Mouse (Mus musculus) G1E (cell line): ENCODE measurements around the gene Aatf. TPM values are rescaled to one million over a fixed set of nuclear protein-coding genes. Genes with fewer than 3 reads are reported as not detected.

Source experiments
- ATAC-seq: 2 replicates; pipeline ENCODE4 v1.8.0; 2016; ENCODE audit warnings: mild to moderate bottlenecking; ENCODE audit not compliant: insufficient number of reproducible peaks, poor library complexity, low FRiP score, severe bottlenecking; ENCODE audit errors: extremely low read depth
- DNase-seq: peaks from one replicate; pipeline ENCODE4 v3.0.0; 2012; ENCODE audit warnings: low spot score
- H3K27me3 ChIP-seq: 2 replicates; pipeline ENCODE4 v1.6.1; 2012; ENCODE audit warnings: mild to moderate bottlenecking, low read length, inconsistent platforms; ENCODE audit not compliant: insufficient read depth
- H3K36me3 ChIP-seq: replicated peaks from 2 replicates; pipeline ENCODE3; 2012; ENCODE audit warnings: mild to moderate bottlenecking, inconsistent platforms
- H3K4me1 ChIP-seq: 2 replicates; pipeline ENCODE4 v1.6.1; 2012; ENCODE audit warnings: low read depth, low read length, inconsistent platforms, mixed read lengths; ENCODE audit not compliant: insufficient read depth
- H3K4me3 ChIP-seq: 2 replicates; pipeline ENCODE4 v1.5.1; 2012; ENCODE audit warnings: low read depth, mild to moderate bottlenecking, inconsistent platforms, low read length, moderate library complexity, mixed read lengths
- H3K9me3 ChIP-seq: replicated peaks from 2 replicates; pipeline ENCODE4 v1.6.1; 2012; ENCODE audit warnings: inconsistent platforms
- CTCF ChIP-seq: IDR thresholded peaks from 2 replicates; pipeline ENCODE4 v1.5.1; 2012; ENCODE audit warnings: low read depth, low read length, inconsistent platforms, mixed read lengths
- GATA1 ChIP-seq: IDR thresholded peaks from 2 replicates; pipeline ENCODE4 v1.6.1; 2012; ENCODE audit warnings: borderline replicate concordance, low read length, inconsistent platforms, mixed read lengths
- GATA2 ChIP-seq: IDR thresholded peaks from 2 replicates; pipeline ENCODE4 v1.6.1; 2012; ENCODE audit warnings: low read depth, low read length, inconsistent platforms, borderline replicate concordance
- POLR2AphosphoS5 ChIP-seq: IDR thresholded peaks from 2 replicates; pipeline ENCODE4 v1.6.1; 2012; ENCODE audit warnings: low read depth, low read length, inconsistent platforms; ENCODE audit not compliant: insufficient replicate concordance
- TAL1 ChIP-seq: conservative IDR thresholded peaks from 2 replicates; pipeline ENCODE4 v1.6.1; 2012; ENCODE audit warnings: low read depth, low read length, inconsistent platforms, mixed read lengths
- polyA plus RNA-seq: library from polyadenylated mRNA; stranded (reverse); fragments of >175 nt; gene quantifications from 2 replicates; pipeline ENCODE4 v1.2.3, GENCODE M21; 2012
- total RNA-seq, 2 experiments: library from RNA; stranded (forward) in 1 of 2; stranded (reverse) in 1 of 2; fragments of 200-1000 nt in 1 of 2; fragments of >200 nt in 1 of 2; fragmentation: Nextera tagmentation in 1 of 2; gene quantifications; 2 replicates each; pipeline ENCODE4 v1.2.3; 2014 to 2017

The Aatf gene
- total and polyA plus RNA-seq, 3 experiments: 43.3 to 94.6 (median 82.2) TPM

- TF ChIP-seq GATA2 (no peak), POLR2AphosphoS5 (no peak), TAL1 (no peak), CTCF (no peak), GATA1 (no peak)
- H3K27me3 ChIP-seq: peaks cover 99% of the 10 kb centered on the region
- peak within 1 kb of the TSS; percentile 31; the same call in 1 of the 2 replicates for H3K4me3 ChIP-seq
- H3K4me1 ChIP-seq: peaks cover 5% of the 10 kb centered on the region
- H3K36me3 ChIP-seq: no peaks in the 10 kb centered on the region
- peaks cover 22% of the 10 kb centered on the region for H3K9me3 ChIP-seq
- ATAC-seq (no peak), DNase-seq (no peak)
Measured at GRCm38 (mm10) chr11:84525421-84526274, 12.3 kb upstream of the Aatf start, which contains the start of gene Lhx1. Gene Lhx1 (minus strand): TSS chr11:84525535.

GRCm38 (mm10) chr11:84524511-84525270, 11.4 kb upstream of the Aatf start:
- H3K4me3 ChIP-seq: no peak overlapping the region; the same call in 1 of the 2 replicates
- ATAC-seq: no peak
- peaks cover 99% of the 10 kb centered on the region for H3K27me3 ChIP-seq
- no peaks in the 10 kb centered on the region for H3K36me3 ChIP-seq
- DNase-seq: no peak
- peaks cover 22% of the 10 kb centered on the region for H3K9me3 ChIP-seq
- TF ChIP-seq GATA2 (no peak), POLR2AphosphoS5 (no peak), CTCF (no peak)
- H3K4me1 ChIP-seq: peaks cover 5% of the 10 kb centered on the region

GRCm38 (mm10) chr11:84523841-84524510, 10.7 kb upstream of the Aatf start:
- DNase-seq: no peak
- no peak for ATAC-seq
- peaks cover 22% of the 10 kb centered on the region for H3K9me3 ChIP-seq
- H3K4me3 ChIP-seq: no peak overlapping the region
- H3K36me3 ChIP-seq: no peaks in the 10 kb centered on the region
- no peak for TF ChIP-seq TAL1
- TF ChIP-seq CTCF: no peak
- no peak for TF ChIP-seq GATA2
- no peak for TF ChIP-seq GATA1
- TF ChIP-seq POLR2AphosphoS5: no peak
- peaks cover 99% of the 10 kb centered on the region for H3K27me3 ChIP-seq
- peaks cover 5% of the 10 kb centered on the region for H3K4me1 ChIP-seq

- Histone ChIP-seq H3K27me3 (peaks cover 95% of the 10 kb centered on the region), H3K4me1 (peaks cover 5% of the 10 kb centered on the region), H3K9me3 (peaks cover 22% of the 10 kb centered on the region), H3K36me3 (no peaks in the 10 kb centered on the region), H3K4me3 (no peak overlapping the region)
- ATAC-seq: no peak
- DNase-seq: no peak
- TF ChIP-seq GATA2 (no peak), CTCF (no peak), POLR2AphosphoS5 (no peak), TAL1 (no peak), GATA1 (no peak)
Measured at GRCm38 (mm10) chr11:84523321-84523831, 10.1 kb upstream of the Aatf start.

- no peak for ATAC-seq
- TF ChIP-seq TAL1 (no peak), POLR2AphosphoS5 (no peak), CTCF (no peak), GATA1 (no peak), GATA2 (no peak)
- no peaks in the 10 kb centered on the region for H3K36me3 ChIP-seq
- peaks cover 22% of the 10 kb centered on the region for H3K9me3 ChIP-seq
- H3K4me1 ChIP-seq: peaks cover 5% of the 10 kb centered on the region
- H3K4me3 ChIP-seq: no peak overlapping the region
- no peak for DNase-seq
- peaks cover 90% of the 10 kb centered on the region for H3K27me3 ChIP-seq
Measured at GRCm38 (mm10) chr11:84522577-84523320, 9.4 kb upstream of the Aatf start.
